14 mouse cellular contexts compared by ENCODE assay signal in genomic region chr6:113296639-113297038, GRCm38 (mm10). TPM values are rescaled to one million over a fixed set of nuclear protein-coding genes. Genes with fewer than 3 reads are reported as not detected.
"Had no signal": no experiment of that assay in that cellular context is flagged by ENCODE, and none has a peak within 500 bp of the region (broad histone marks: within the 10 kb centered on the region; RNA-seq: fewer than 3 reads in every experiment).

No protein-coding gene starts in this region.

- DNase-seq: kidney, postnatal 25 days; lung, embryonic 14.5 days; lung, postnatal 10 days; lung, postnatal 4 days; midbrain, embryonic 14.5 days; thymus, adult 2 months; thymus, postnatal 25 days had no signal

- H3K27me3 ChIP-seq: liver, embryonic 15.5 days; stomach, embryonic 15.5 days had no signal

- H3K4me3 ChIP-seq: left cerebral cortex, adult 2 months; limb, embryonic 10.5 days; liver, embryonic 15.5 days; midbrain, embryonic 10.5 days; myocyte; stomach, embryonic 15.5 days had no signal

- H3K4me1 ChIP-seq: limb, embryonic 10.5 days; liver, embryonic 15.5 days; midbrain, embryonic 10.5 days; stomach, embryonic 15.5 days had no signal

- H3K9me3 ChIP-seq: limb, embryonic 10.5 days; liver, embryonic 15.5 days; midbrain, embryonic 10.5 days; stomach, embryonic 15.5 days had no signal

- H3K27ac ChIP-seq: left cerebral cortex, adult 2 months; limb, embryonic 10.5 days; liver, embryonic 15.5 days; midbrain, embryonic 10.5 days; stomach, embryonic 15.5 days had no signal

- H3K36me3 ChIP-seq: limb, embryonic 10.5 days; liver, embryonic 15.5 days; midbrain, embryonic 10.5 days; stomach, embryonic 15.5 days had no signal

RNA-seq across cellular contexts. Expression of gene Cpne9, which starts 14.5 kb away (rescaled TPM):
- polyA plus RNA-seq: kidney, embryonic 16.5 days; liver, embryonic 15.5 days; lung, embryonic 14.5 days had no signal
